In genomic region chr8:70791294-70791701, GRCm38 (mm10) we compare ENCODE assay signal across 8 mouse cellular contexts. TPM values are rescaled to one million over a fixed set of nuclear protein-coding genes. Genes with fewer than 3 reads are reported as not detected.
DNase-seq lines count a peak whose midpoint lies in the region; ATAC-seq and TF ChIP-seq lines count a peak whose summit lies in the region.

No protein-coding gene starts in this region.

- H3K27ac ChIP-seq in kidney, adult 2 months (ENCODE audit: insufficient read depth, low read depth, low read length): no peak overlapping the region
- no peak overlapping the region for H3K27ac ChIP-seq in embryonic facial prominence, embryonic 13.5 days
- H3K27ac ChIP-seq in spleen, adult 2 months (ENCODE audit: insufficient read depth, low read length): peak overlapping the region; percentile 80

- peaks cover 12% of the 10 kb centered on the region; the same call in 1 of the 2 replicates for H3K4me1 ChIP-seq in kidney, adult 2 months (ENCODE audit: control insufficient read depth, insufficient read depth, low read length)
- H3K4me1 ChIP-seq in embryonic facial prominence, embryonic 13.5 days: peaks cover 32% of the 10 kb centered on the region
- peaks cover 14% of the 10 kb centered on the region for H3K4me1 ChIP-seq in spleen, adult 2 months (ENCODE audit: control insufficient read depth, insufficient read depth, insufficient read length)

- peak overlapping the region; percentile 92 for H3K9ac ChIP-seq in embryonic facial prominence, embryonic 13.5 days

- DNase-seq in kidney, adult 2 months: peak; percentile 52
- no peak for DNase-seq in kidney, adult 18-20 months
- DNase-seq in lung, postnatal 10 days: peak; percentile 72
- DNase-seq in spleen, adult 2 months (ENCODE audit: low read depth in 1 of 2, low spot score in 2 of 2): peak; percentile 67 to 77
- DNase-seq in adrenal gland, adult 8-10 months: no peak
- no peak for DNase-seq in left cerebral cortex, postnatal 25 days (ENCODE audit: low spot score in 2 of 2)

- H3K4me3 ChIP-seq in kidney, adult 2 months (ENCODE audit: insufficient read depth, low read depth, low read length): peak overlapping the region; percentile 70; the same call in 1 of the 2 replicates
- H3K4me3 ChIP-seq in embryonic facial prominence, embryonic 13.5 days: peak overlapping the region; percentile 76
- H3K4me3 ChIP-seq in spleen, adult 2 months (ENCODE audit: extremely low read depth, insufficient read depth, insufficient read length): peak overlapping the region; percentile 73

- TF ChIP-seq CTCF in kidney, adult 2 months (conservative IDR thresholded peaks at IDR 0.05; ENCODE audit: insufficient read depth, insufficient read length, low read depth, low read length): no peak
- no peak for TF ChIP-seq CTCF in spleen, adult 2 months (IDR thresholded peaks at IDR 0.05; ENCODE audit: extremely low read depth, insufficient read depth, insufficient read length, insufficient replicate concordance)

- peak overlapping the region; percentile 74 for H3K4me2 ChIP-seq in embryonic facial prominence, embryonic 13.5 days

- no peak for ATAC-seq in embryonic facial prominence, embryonic 13.5 days (ENCODE audit: insufficient number of reproducible peaks, insufficient read depth, low FRiP score, low TSS enrichment, low read depth)
- ATAC-seq in inflammation-experienced regulatory T-cells, adult 6 months: peak; percentile 67

- H3K36me3 ChIP-seq in kidney, adult 2 months (ENCODE audit: control insufficient read depth, insufficient read depth, low read length): no peaks in the 10 kb centered on the region; the same call in 1 of the 2 replicates
- H3K36me3 ChIP-seq in embryonic facial prominence, embryonic 13.5 days: peaks cover 37% of the 10 kb centered on the region
- peaks cover 35% of the 10 kb centered on the region for H3K36me3 ChIP-seq in spleen, adult 2 months (ENCODE audit: control insufficient read depth, insufficient read depth, low read length)

- intact Hi-C loops in left cerebral cortex, postnatal 25 days (cut with DNase I): no loop called here

- no peak for TF ChIP-seq POLR2A in kidney, adult 2 months (IDR thresholded peaks at IDR 0.05; ENCODE audit: low read depth, low read length)
- no peak for TF ChIP-seq POLR2A in spleen, adult 2 months (IDR thresholded peaks at IDR 0.05; ENCODE audit: low read depth, low read length)

- no peaks in the 10 kb centered on the region for H3K27me3 ChIP-seq in kidney, adult 2 months (replicated peaks; ENCODE audit: control insufficient read depth, insufficient read depth, low read length)
- H3K27me3 ChIP-seq in embryonic facial prominence, embryonic 13.5 days: no peaks in the 10 kb centered on the region
- H3K27me3 ChIP-seq in spleen, adult 2 months (ENCODE audit: control insufficient read depth, insufficient read depth, low read length): no peaks in the 10 kb centered on the region

- WGBS in kidney, adult 2 months: 43% methylated on average over 7 of the region's 7 CpGs
- 75% methylated on average over 7 of the region's 7 CpGs for WGBS in embryonic facial prominence, embryonic 13.5 days
- 2% methylated on average over 7 of the region's 7 CpGs for WGBS in spleen, adult 2 months

- H3K9me3 ChIP-seq in embryonic facial prominence, embryonic 13.5 days: no peaks in the 10 kb centered on the region

RNA-seq across cellular contexts. Expression of gene Mast3, which starts 13.6 kb away (rescaled TPM):
- polyA plus RNA-seq in kidney, adult 2 months (2012; rRNA removed): 25.3 and 27.4 TPM in 2 replicates
- 12.5 and 13.8 TPM in 2 replicates for polyA plus RNA-seq in embryonic facial prominence, embryonic 13.5 days (2015; fragmentation: Nextera tagmentation; extraction: Ambion mirVana)
- polyA plus RNA-seq in inflammation-experienced regulatory T-cells, adult 6 months (2017; shearing (Covaris generic)): 10 to 100 TPM; 14.8 to 20.5 (median 18.4) TPM
- polyA plus RNA-seq in spleen, adult 2 months (2012; rRNA removed): 175 and 297 TPM in 2 replicates
- total RNA-seq in adrenal gland, adult 8-10 months (2022): 10 to 100 TPM; 17.8 to 37.7 (median 26.5) TPM
- total RNA-seq in left cerebral cortex, postnatal 25 days (2021): 100 to 1,000 TPM; 298 to 350 TPM

RNA-seq across cellular contexts. Expression of gene Pik3r2, which starts 14.8 kb away (rescaled TPM):
- polyA plus RNA-seq in kidney, adult 2 months (2012; rRNA removed): 60.5 and 94.7 TPM in 2 replicates
- polyA plus RNA-seq in embryonic facial prominence, embryonic 13.5 days (2015; fragmentation: Nextera tagmentation; extraction: Ambion mirVana): 76.8 and 85.4 TPM in 2 replicates
- 1 to 10 TPM; 2.6 to 5.4 (median 5.4) TPM for polyA plus RNA-seq in inflammation-experienced regulatory T-cells, adult 6 months (2017; shearing (Covaris generic))
- 56.3 and 90.3 TPM in 2 replicates for polyA plus RNA-seq in spleen, adult 2 months (2012; rRNA removed)
- 10 to 100 TPM; 44.0 to 73.8 (median 57.9) TPM for total RNA-seq in adrenal gland, adult 8-10 months (2022)
- total RNA-seq in left cerebral cortex, postnatal 25 days (2021): 100 to 1,000 TPM; 150 to 152 TPM

RNA-seq across cellular contexts. Expression of gene Il12rb1, which starts 17.0 kb away (rescaled TPM):
- 0.42 and 0.48 TPM in 2 replicates for polyA plus RNA-seq in kidney, adult 2 months (2012; rRNA removed)
- 0.07 and 0.54 TPM in 2 replicates for polyA plus RNA-seq in embryonic facial prominence, embryonic 13.5 days (2015; fragmentation: Nextera tagmentation; extraction: Ambion mirVana)
- 10 to 100 TPM; 13.8 to 38.5 (median 18.3) TPM for polyA plus RNA-seq in inflammation-experienced regulatory T-cells, adult 6 months (2017; shearing (Covaris generic))
- polyA plus RNA-seq in spleen, adult 2 months (2012; rRNA removed): 5.8 and 7.4 TPM in 2 replicates
- under 1 TPM; 0.11 to 0.75 (median 0.22) TPM for total RNA-seq in adrenal gland, adult 8-10 months (2022)
- under 1 TPM; 0.80 to 0.83 TPM for total RNA-seq in left cerebral cortex, postnatal 25 days (2021)

RNA-seq across cellular contexts. Expression of gene Mpv17l2, which starts 30.6 kb away (rescaled TPM):
- polyA plus RNA-seq in kidney, adult 2 months (2012; rRNA removed): 73.4 and 96.3 TPM in 2 replicates
- 29.3 and 36.7 TPM in 2 replicates for polyA plus RNA-seq in embryonic facial prominence, embryonic 13.5 days (2015; fragmentation: Nextera tagmentation; extraction: Ambion mirVana)
- 10 to 100 TPM; 35.5 to 46.1 (median 42.5) TPM for polyA plus RNA-seq in inflammation-experienced regulatory T-cells, adult 6 months (2017; shearing (Covaris generic))
- polyA plus RNA-seq in spleen, adult 2 months (2012; rRNA removed): 37.3 and 69.8 TPM in 2 replicates
- total RNA-seq in adrenal gland, adult 8-10 months (2022): 100 to 1,000 TPM; 106 to 166 (median 126) TPM
- 10 to 100 TPM; 34.5 to 43.2 TPM for total RNA-seq in left cerebral cortex, postnatal 25 days (2021)

RNA-seq across cellular contexts. Expression of gene Rab3a, which starts 36.8 kb away (rescaled TPM):
- polyA plus RNA-seq in kidney, adult 2 months (2012; rRNA removed): 29.7 and 31.1 TPM in 2 replicates
- polyA plus RNA-seq in embryonic facial prominence, embryonic 13.5 days (2015; fragmentation: Nextera tagmentation; extraction: Ambion mirVana): 23.8 TPM in 2 replicates
- 1 to 10 TPM; 4.6 to 8.6 (median 7.9) TPM for polyA plus RNA-seq in inflammation-experienced regulatory T-cells, adult 6 months (2017; shearing (Covaris generic))
- polyA plus RNA-seq in spleen, adult 2 months (2012; rRNA removed): 12.1 and 17.7 TPM in 2 replicates
- 10 to 100 TPM; 59.6 to 90.1 (median 74.4) TPM for total RNA-seq in adrenal gland, adult 8-10 months (2022)
- 100 to 1,000 TPM; 830 to 904 TPM for total RNA-seq in left cerebral cortex, postnatal 25 days (2021)

Comparison
In these comparisons a context has a peak if more than half of its experiments do, and no peak if none do; other contexts are left out.
1. DNase-seq: peak in kidney, adult 2 months (single experiment), lung, postnatal 10 days (single experiment) and spleen, adult 2 months (2 of 2); none in kidney, adult 18-20 months (single experiment), adrenal gland, adult 8-10 months (single experiment) and left cerebral cortex, postnatal 25 days (0 of 2).
2. Peak in every context shown above with its lines, with median percentiles within 50 percentile points of each other: H3K4me3 ChIP-seq.